Mouse (Mus musculus) lung, embryonic 14.5 days (tissue): ENCODE results near the gene Mast3. TPM values are rescaled to one million over a fixed set of nuclear protein-coding genes. Genes with fewer than 3 reads are reported as not detected.

ENCODE experiments used
- ATAC-seq: fragments of 200-750 bp; cut with Nextera tagmentation; 2 replicates; pipeline ENCODE4 v1.8.0; 2017; ENCODE audit warnings: mild to moderate bottlenecking, moderate TSS enrichment, moderate library complexity; ENCODE audit not compliant: insufficient read depth
- DNase-seq: peaks from one replicate; pipeline ENCODE4 v3.0.0-alpha.2; 2015
- H3K27ac ChIP-seq: fragments of 300-500 bp; sonication (generic); 2 replicates; pipeline ENCODE4 v1.5.1; 2014; ENCODE audit warnings: low read depth, mild to moderate bottlenecking, moderate library complexity
- H3K27me3 ChIP-seq: fragments of 300-500 bp; sonication (generic); 2 replicates; pipeline ENCODE4 v1.6.1; 2014; ENCODE audit warnings: low read length, control low read depth; ENCODE audit not compliant: insufficient read depth
- H3K36me3 ChIP-seq: fragments of 300-500 bp; sonication (generic); 2 replicates; pipeline ENCODE4 v1.6.1; 2014; ENCODE audit warnings: control low read depth; ENCODE audit not compliant: insufficient read depth
- H3K4me1 ChIP-seq: fragments of 300-500 bp; sonication (generic); 2 replicates; pipeline ENCODE4 v1.6.1; 2014; ENCODE audit warnings: antibody characterized with exemption, control low read depth; ENCODE audit not compliant: insufficient read depth
- H3K4me2 ChIP-seq: fragments of 300-500 bp; sonication (generic); 2 replicates; pipeline ENCODE4 v1.6.1; 2014; ENCODE audit warnings: mild to moderate bottlenecking
- H3K4me3 ChIP-seq: fragments of 300-500 bp; sonication (generic); 2 replicates; pipeline ENCODE4 v1.5.1; 2014; ENCODE audit warnings: low read depth, low read length
- H3K9ac ChIP-seq: fragments of 300-500 bp; sonication (generic); 2 replicates; pipeline ENCODE4 v1.6.1; 2014
- H3K9me3 ChIP-seq: fragments of 300-500 bp; sonication (generic); 2 replicates; pipeline ENCODE4 v1.6.1; 2016; ENCODE audit warnings: low read depth, low read length, control low read depth
- CTCF ChIP-seq: IDR thresholded peaks from 2 replicates; pipeline ENCODE4 v1.5.1; 2016; ENCODE audit warnings: antibody characterized with exemption, low read depth
- WGBS: fragments of 180-500 bp; shearing (Covaris S2); extraction: QIAGEN DNeasy Blood & Tissue Kit; methylation state at CpG from one replicate; pipeline ENCODE4 v1.1.7; 2014; 5-methylcytosine and 5-hydroxymethylcytosine counted together
- polyA plus RNA-seq: library from polyadenylated mRNA; unstranded; fragments of >200 nt; fragmentation: Nextera tagmentation; extraction: Ambion mirVana; gene quantifications from 2 replicates; pipeline ENCODE4 v1.2.1, GENCODE M21; 2014

Mast3 gene
- polyA plus RNA-seq, 1 experiment from 2014 or later, result 18.0 TPM

DNA sequence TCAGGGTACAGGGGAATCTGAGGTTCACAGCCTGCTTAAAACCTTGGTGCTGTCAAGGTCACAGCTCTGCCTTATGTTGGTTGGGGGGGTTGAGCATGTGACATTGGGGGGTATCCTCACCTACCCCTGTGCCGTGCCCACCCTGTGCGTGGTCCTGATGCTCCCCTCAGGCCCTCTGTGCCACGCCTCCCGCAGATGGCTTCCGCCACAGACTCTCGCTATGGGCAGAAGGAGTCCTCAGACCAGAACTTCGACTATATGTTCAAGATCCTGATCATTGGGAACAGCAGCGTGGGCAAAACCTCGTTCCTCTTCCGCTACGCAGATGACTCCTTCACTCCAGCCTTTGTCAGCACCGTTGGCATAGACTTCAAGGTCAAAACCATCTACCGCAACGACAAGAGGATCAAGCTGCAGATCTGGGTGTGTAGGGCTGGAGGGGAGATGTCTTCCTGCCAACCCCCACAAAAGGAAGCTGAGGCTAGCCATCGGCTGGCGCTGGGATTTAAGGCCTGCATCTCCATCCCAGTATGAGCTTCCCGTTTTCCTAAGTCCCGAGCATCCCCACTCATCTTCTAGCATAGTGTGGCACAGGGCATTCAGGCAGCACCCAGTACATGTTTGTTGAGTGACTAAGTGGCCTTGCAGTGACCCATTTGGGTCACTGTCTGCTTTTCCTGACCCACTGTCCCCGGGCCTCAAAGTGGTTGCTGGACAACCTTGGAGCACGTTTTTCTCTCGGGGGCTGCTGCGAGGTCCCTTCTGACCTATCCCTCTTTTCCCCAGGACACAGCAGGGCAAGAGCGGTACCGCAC lies 49.0 kb downstream of the Mast3 start:
- H3K9me3 ChIP-seq, result no peaks in the 10 kb centered on the region
- H3K27ac ChIP-seq, result no peak overlapping the region
- WGBS, result 80% methylated on average over 24 of the region's 24 CpGs
- peak overlapping the region; percentile 99 for H3K4me2 ChIP-seq
- TF ChIP-seq CTCF, result no peak
- peak overlapping the region; percentile 74; the same call in 1 of the 2 replicates for H3K9ac ChIP-seq
- ATAC-seq (no peak), DNase-seq (no peak)
- H3K27me3 ChIP-seq, result no peaks in the 10 kb centered on the region
- H3K4me3 ChIP-seq, result peak overlapping the region; percentile 64
- peaks cover 18% of the 10 kb centered on the region; the same call in 1 of the 2 replicates for H3K36me3 ChIP-seq
- peaks cover 30% of the 10 kb centered on the region for H3K4me1 ChIP-seq

DNA sequence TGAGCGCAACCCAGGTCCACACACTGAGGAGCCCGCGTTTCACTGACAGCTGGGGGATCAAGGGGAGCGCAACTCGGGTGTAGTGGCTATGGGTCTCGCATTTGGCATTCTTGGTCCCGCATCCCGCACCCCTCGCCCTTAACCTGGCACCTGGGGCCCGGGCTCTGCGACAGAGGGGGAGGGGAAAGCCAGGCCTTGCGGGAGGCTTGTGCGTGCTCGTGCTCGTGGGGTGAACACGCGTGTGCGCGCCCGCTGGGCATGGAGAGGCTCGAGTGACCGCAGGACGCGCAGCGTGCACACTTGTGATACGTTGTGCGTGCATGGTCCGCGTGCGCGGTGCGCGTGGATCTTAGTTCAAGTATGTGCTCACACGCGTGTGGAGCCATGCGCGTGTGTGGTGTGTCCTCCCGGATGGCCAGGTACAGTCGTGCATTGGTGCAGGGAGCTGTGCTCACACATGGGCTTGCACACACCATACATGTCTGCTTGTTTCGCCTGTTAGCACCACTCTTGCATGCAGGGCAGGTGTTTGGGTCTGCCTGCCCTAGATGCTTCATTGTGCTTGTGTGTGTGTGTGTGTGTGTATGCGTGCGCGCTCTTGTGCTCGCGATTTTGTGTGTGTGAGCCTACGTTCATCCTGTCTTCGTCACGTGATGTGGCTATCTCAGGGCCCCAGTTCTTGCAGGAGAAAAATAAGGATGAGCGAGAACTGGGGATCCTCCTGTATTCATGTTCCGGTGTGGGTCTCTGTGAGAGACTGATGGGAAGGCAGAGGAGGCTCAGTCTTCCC lies 49.8 kb downstream of the Mast3 start:
- 15% methylated on average over 50 of the region's 50 CpGs for WGBS
- H3K4me3 ChIP-seq, result peak overlapping the region; percentile 64
- DNase-seq (peak; percentile 63), ATAC-seq (peak; percentile 45)
- H3K4me2 ChIP-seq, result peak overlapping the region; percentile 99
- H3K27ac ChIP-seq, result peak overlapping the region; percentile 54; the same call in 1 of the 2 replicates
- peak overlapping the region; percentile 74 for H3K9ac ChIP-seq
- H3K36me3 ChIP-seq, result peaks cover 18% of the 10 kb centered on the region; the same call in 1 of the 2 replicates
- no peaks in the 10 kb centered on the region for H3K27me3 ChIP-seq
- no peaks in the 10 kb centered on the region for H3K9me3 ChIP-seq
- peaks cover 28% of the 10 kb centered on the region for H3K4me1 ChIP-seq
- TF ChIP-seq CTCF, result no peak

GRCm38 (mm10) chr8:70754043-70754870 lies 50.6 kb downstream of the Mast3 start, which contains the start of gene Rab3a:
TSS of gene Rab3a (plus strand) at chr8:70754679.
- Histone ChIP-seq H3K4me3 (peak within 1 kb of the TSS; percentile 64), H3K27me3 (peaks cover under 1% of the 10 kb centered on the region; the same call in 1 of the 2 replicates), H3K4me1 (peaks cover 22% of the 10 kb centered on the region; the same call in 1 of the 2 replicates), H3K9me3 (no peaks in the 10 kb centered on the region), H3K4me2 (peak within 1 kb of the TSS; percentile 99), H3K27ac (peak within 1 kb of the TSS; percentile 75), H3K36me3 (peaks cover 18% of the 10 kb centered on the region; the same call in 1 of the 2 replicates), H3K9ac (peak within 1 kb of the TSS; percentile 74)
- no peak for TF ChIP-seq CTCF
- peak; percentile 99 for DNase-seq
- WGBS, result 8% methylated on average over 37 of the region's 37 CpGs
- peak; percentile 98 for ATAC-seq

DNA sequence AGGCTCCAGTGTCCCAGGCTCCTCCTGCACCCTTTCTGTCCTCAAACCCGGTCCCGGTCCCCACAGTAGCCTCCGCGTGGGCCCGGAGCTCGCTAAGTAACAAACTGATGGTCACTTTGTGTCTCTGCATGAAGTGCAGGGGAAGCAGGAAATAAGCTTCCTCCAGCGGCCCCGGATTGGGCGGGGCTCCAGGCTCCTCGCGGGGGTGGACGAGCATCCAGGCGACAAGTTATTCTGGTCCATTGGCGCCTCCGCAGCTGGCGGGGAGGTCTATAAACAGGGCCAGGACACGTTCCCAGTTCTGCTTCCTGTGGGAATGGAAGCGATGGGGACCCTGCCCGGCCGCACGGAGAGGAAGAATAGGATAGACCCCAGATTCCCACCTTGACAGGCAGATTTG lies 51.7 kb downstream of the Mast3 start:
- Histone ChIP-seq H3K27me3 (peaks cover 12% of the 10 kb centered on the region; the same call in 1 of the 2 replicates), H3K9me3 (no peaks in the 10 kb centered on the region), H3K4me2 (peak overlapping the region; percentile 52), H3K4me3 (peak overlapping the region; percentile 1), H3K36me3 (peaks cover 16% of the 10 kb centered on the region; the same call in 1 of the 2 replicates), H3K9ac (peak overlapping the region; percentile 1; the same call in 1 of the 2 replicates), H3K4me1 (peaks cover 22% of the 10 kb centered on the region; the same call in 1 of the 2 replicates), H3K27ac (peak overlapping the region; percentile 75)
- TF ChIP-seq CTCF, result no peak
- WGBS, result 15% methylated on average over 21 of the region's 21 CpGs
- ATAC-seq, result no peak
- peak; percentile 86 for DNase-seq

GRCm38 (mm10) chr8:70752000-70752764 lies 52.7 kb downstream of the Mast3 start:
- Histone ChIP-seq H3K9ac (no peak overlapping the region), H3K9me3 (no peaks in the 10 kb centered on the region), H3K27ac (peak overlapping the region; percentile 75), H3K27me3 (peaks cover 19% of the 10 kb centered on the region; the same call in 1 of the 2 replicates), H3K4me1 (peaks cover 22% of the 10 kb centered on the region; the same call in 1 of the 2 replicates), H3K4me3 (no peak overlapping the region), H3K4me2 (peak overlapping the region; percentile 52; the same call in 1 of the 2 replicates), H3K36me3 (peaks cover 6% of the 10 kb centered on the region; the same call in 1 of the 2 replicates)
- ATAC-seq (no peak), DNase-seq (peak; percentile 88)
- 20% methylated on average over 11 of the region's 11 CpGs for WGBS
- peak; percentile 76 for TF ChIP-seq CTCF
